Mouse (Mus musculus) liver, embryonic 15.5 days (tissue): ENCODE measurements at regions not wholly inside any gene's neighbourhood (a gene's known extent, or its start where the extent isn't known, plus 50 kb on each side); places are given as distances from the start of the nearest gene placed in this dataset.
"Not testable (repeated sequence)": the region's sequence is repeated elsewhere in the genome, so short reads cannot be mapped to it uniquely, and the experiment has no call there.

Experiments
- ATAC-seq: fragments of 200-750 bp; cut with Nextera tagmentation; 2 replicates; pipeline ENCODE4 v1.8.0; 2017; ENCODE audit warnings: moderate number of reproducible peaks, mild to moderate bottlenecking, moderate library complexity; ENCODE audit not compliant: insufficient read depth
- H3K27ac ChIP-seq: fragments of 300-500 bp; sonication (generic); replicated peaks from 2 replicates; pipeline ENCODE4 v1.5.1; 2015; ENCODE audit warnings: mild to moderate bottlenecking, inconsistent platforms
- H3K27me3 ChIP-seq: fragments of 300-500 bp; sonication (generic); 2 replicates; pipeline ENCODE4 v1.6.1; 2015; ENCODE audit warnings: mild to moderate bottlenecking, inconsistent platforms
- H3K36me3 ChIP-seq: fragments of 300-500 bp; sonication (generic); replicated peaks from 2 replicates; pipeline ENCODE4 v1.6.1; 2015; ENCODE audit warnings: moderate library complexity, mild to moderate bottlenecking, inconsistent platforms
- H3K4me1 ChIP-seq: fragments of 300-500 bp; sonication (generic); replicated peaks from 2 replicates; pipeline ENCODE4 v1.6.1; 2015; ENCODE audit warnings: inconsistent platforms
- H3K4me2 ChIP-seq: fragments of 300-500 bp; sonication (generic); 2 replicates; pipeline ENCODE4 v1.6.1; 2015; ENCODE audit warnings: moderate library complexity, mild to moderate bottlenecking, inconsistent platforms
- H3K4me3 ChIP-seq: fragments of 300-500 bp; sonication (generic); replicated peaks from 2 replicates; pipeline ENCODE4 v1.5.1; 2015; ENCODE audit warnings: mild to moderate bottlenecking, inconsistent platforms
- H3K9ac ChIP-seq: fragments of 300-500 bp; sonication (generic); 2 replicates; pipeline ENCODE4 v1.6.1; 2015; ENCODE audit warnings: moderate library complexity, mild to moderate bottlenecking, inconsistent platforms
- H3K9me3 ChIP-seq: fragments of 300-500 bp; sonication (generic); replicated peaks from 2 replicates; pipeline ENCODE4 v1.6.1; 2016; ENCODE audit warnings: inconsistent platforms
- WGBS: fragments of 180-500 bp; shearing (Covaris S2); methylation state at CpG from one replicate; pipeline ENCODE4 v1.1.7; 2015; ENCODE audit warnings: mixed read lengths; ENCODE audit not compliant: insufficient replicate concordance; 5-methylcytosine and 5-hydroxymethylcytosine counted together

- H3K9me3 ChIP-seq = no peaks in the 10 kb centered on the region
- no peaks in the 10 kb centered on the region for H3K4me1 ChIP-seq
- no peak overlapping the region for H3K9ac ChIP-seq
- no peaks in the 10 kb centered on the region for H3K27me3 ChIP-seq
- H3K36me3 ChIP-seq = no peaks in the 10 kb centered on the region
- 47% methylated on average over 8 of the region's 8 CpGs for WGBS
- H3K4me3 ChIP-seq = no peak overlapping the region
- H3K4me2 ChIP-seq = no peak overlapping the region
- H3K27ac ChIP-seq = no peak overlapping the region
- ATAC-seq = no peak
These were observed 80.6 kb upstream of the Tcf12 start for GRCm38 (mm10) chr9:72192051-72192952.

GRCm38 (mm10) chr9:72192953-72193337, 81.3 kb upstream of the Tcf12 start:
- not testable (repeated sequence) for H3K4me1 ChIP-seq, H3K9me3 ChIP-seq, H3K27me3 ChIP-seq, H3K36me3 ChIP-seq, ATAC-seq, H3K27ac ChIP-seq, H3K4me2 ChIP-seq, H3K4me3 ChIP-seq, H3K9ac ChIP-seq
- 68% methylated on average over 1 of the region's 1 CpGs for WGBS

GRCm38 (mm10) chr9:72195348-72195747, 79.3 kb upstream of the Zfp280d start:
- no peak overlapping the region for H3K4me3 ChIP-seq
- no peaks in the 10 kb centered on the region for H3K36me3 ChIP-seq
- H3K4me2 ChIP-seq = no peak overlapping the region
- 35% methylated on average over 3 of the region's 3 CpGs for WGBS
- no peak overlapping the region for H3K9ac ChIP-seq
- H3K27ac ChIP-seq = no peak overlapping the region
- no peaks in the 10 kb centered on the region for H3K27me3 ChIP-seq
- H3K9me3 ChIP-seq = no peaks in the 10 kb centered on the region
- no peaks in the 10 kb centered on the region for H3K4me1 ChIP-seq
- no peak for ATAC-seq

- Histone ChIP-seq H3K27me3 (no peaks in the 10 kb centered on the region), H3K4me1 (no peaks in the 10 kb centered on the region), H3K9me3 (no peaks in the 10 kb centered on the region), H3K9ac (no peak overlapping the region), H3K36me3 (no peaks in the 10 kb centered on the region), H3K27ac (no peak overlapping the region), H3K4me2 (no peak overlapping the region), H3K4me3 (no peak overlapping the region)
- ATAC-seq = no peak
- WGBS = 66% methylated on average over 10 of the region's 10 CpGs
These were observed 77.9 kb upstream of the Zfp280d start for GRCm38 (mm10) chr9:72196626-72197330.

DNA sequence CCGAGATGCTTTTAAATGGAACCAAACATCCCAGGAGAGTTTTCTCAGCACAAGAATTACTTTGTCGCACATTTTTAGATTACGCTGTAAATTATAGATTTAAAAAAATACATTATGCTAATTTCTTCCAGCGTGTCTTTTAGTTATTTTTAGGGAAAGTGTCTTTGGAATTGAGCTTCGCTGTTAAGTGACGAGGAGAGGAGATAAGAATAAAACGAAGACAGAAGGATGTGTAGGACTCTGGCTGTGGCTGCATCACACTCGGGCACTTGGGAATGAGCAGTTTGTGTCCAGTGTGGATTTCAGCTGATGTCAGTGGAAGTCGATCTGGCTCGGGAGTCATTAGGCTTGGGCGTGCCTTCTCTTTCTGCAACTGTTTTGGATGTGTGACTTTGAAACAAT, 77.3 kb upstream of the Zfp280d start:
- Histone ChIP-seq H3K4me2 (no peak overlapping the region), H3K4me3 (no peak overlapping the region), H3K9ac (no peak overlapping the region), H3K9me3 (no peaks in the 10 kb centered on the region), H3K27ac (no peak overlapping the region), H3K4me1 (no peaks in the 10 kb centered on the region), H3K27me3 (no peaks in the 10 kb centered on the region), H3K36me3 (no peaks in the 10 kb centered on the region)
- no peak for ATAC-seq
- 69% methylated on average over 11 of the region's 11 CpGs for WGBS

DNA sequence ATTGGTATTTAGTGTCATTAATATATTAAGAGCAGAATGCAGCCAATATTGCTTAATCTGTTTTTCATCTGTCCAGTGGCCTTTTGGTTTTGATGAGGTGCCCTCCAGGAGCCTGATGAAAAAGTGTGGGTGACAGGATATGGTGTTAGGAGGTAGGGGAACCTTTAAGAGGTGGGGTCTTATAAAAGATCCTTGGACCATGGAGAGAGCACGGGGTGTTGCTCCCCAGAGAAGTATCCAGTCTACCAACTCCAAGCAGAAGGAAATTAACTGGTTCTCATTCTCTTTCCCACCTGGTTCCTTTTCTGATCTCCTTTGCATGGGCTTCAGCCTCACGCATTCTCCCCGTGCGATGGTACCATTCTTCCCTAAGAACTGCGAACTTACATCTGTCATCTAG, 75.7 kb upstream of the Zfp280d start:
- no peak overlapping the region for H3K9ac ChIP-seq
- H3K4me1 ChIP-seq = no peaks in the 10 kb centered on the region
- H3K4me3 ChIP-seq = no peak overlapping the region
- 80% methylated on average over 5 of the region's 5 CpGs for WGBS
- no peaks in the 10 kb centered on the region for H3K9me3 ChIP-seq
- H3K27me3 ChIP-seq = no peaks in the 10 kb centered on the region
- H3K27ac ChIP-seq = no peak overlapping the region
- no peak for ATAC-seq
- H3K4me2 ChIP-seq = no peak overlapping the region
- H3K36me3 ChIP-seq = no peaks in the 10 kb centered on the region

GRCm38 (mm10) chr9:72204357-72204905, 70.2 kb upstream of the Zfp280d start:
- Histone ChIP-seq H3K9me3 (no peaks in the 10 kb centered on the region), H3K27me3 (no peaks in the 10 kb centered on the region), H3K4me2 (no peak overlapping the region), H3K4me3 (no peak overlapping the region), H3K36me3 (no peaks in the 10 kb centered on the region), H3K4me1 (no peaks in the 10 kb centered on the region), H3K9ac (no peak overlapping the region), H3K27ac (no peak overlapping the region)
- no peak for ATAC-seq
- 65% methylated on average over 2 of the region's 2 CpGs for WGBS

GRCm38 (mm10) chr9:72205815-72206214, 68.8 kb upstream of the Zfp280d start:
- 77% methylated on average over 7 of the region's 7 CpGs for WGBS

DNA sequence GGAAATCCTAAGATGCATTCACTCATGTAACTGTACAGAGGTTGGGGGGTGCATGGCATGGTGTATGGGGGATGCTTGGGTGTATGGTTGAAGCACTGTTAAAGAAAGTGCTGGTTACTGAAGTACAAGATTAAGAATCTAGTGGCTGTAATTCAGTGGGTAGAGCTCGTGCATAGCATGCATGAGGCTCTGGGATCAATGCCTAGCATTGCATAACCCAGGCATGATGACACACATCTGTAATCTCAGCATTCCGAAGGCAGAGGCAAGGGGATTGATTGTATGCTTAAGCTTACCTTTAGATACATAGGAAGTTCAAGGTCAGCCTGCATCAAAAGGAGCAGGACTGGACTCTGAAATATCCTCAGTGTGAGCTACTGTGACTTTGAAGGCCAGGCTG, 67.7 kb upstream of the Zfp280d start:
- no peaks in the 10 kb centered on the region for H3K36me3 ChIP-seq
- H3K9ac ChIP-seq = no peak overlapping the region
- no peak overlapping the region for H3K4me2 ChIP-seq
- no peaks in the 10 kb centered on the region for H3K27me3 ChIP-seq
- no peak overlapping the region for H3K27ac ChIP-seq
- no peak for ATAC-seq
- no peaks in the 10 kb centered on the region for H3K9me3 ChIP-seq
- no peak overlapping the region for H3K4me3 ChIP-seq
- no peaks in the 10 kb centered on the region for H3K4me1 ChIP-seq
- 56% methylated on average over 2 of the region's 2 CpGs for WGBS

More at GRCm38 (mm10) chr9:72205815-72206214, 68.8 kb upstream of the Zfp280d start:
- no peak for ATAC-seq
- Histone ChIP-seq H3K9ac (no peak overlapping the region), H3K4me2 (no peak overlapping the region), H3K27ac (no peak overlapping the region), H3K9me3 (no peaks in the 10 kb centered on the region), H3K4me1 (no peaks in the 10 kb centered on the region), H3K36me3 (no peaks in the 10 kb centered on the region), H3K4me3 (no peak overlapping the region), H3K27me3 (no peaks in the 10 kb centered on the region)

DNA sequence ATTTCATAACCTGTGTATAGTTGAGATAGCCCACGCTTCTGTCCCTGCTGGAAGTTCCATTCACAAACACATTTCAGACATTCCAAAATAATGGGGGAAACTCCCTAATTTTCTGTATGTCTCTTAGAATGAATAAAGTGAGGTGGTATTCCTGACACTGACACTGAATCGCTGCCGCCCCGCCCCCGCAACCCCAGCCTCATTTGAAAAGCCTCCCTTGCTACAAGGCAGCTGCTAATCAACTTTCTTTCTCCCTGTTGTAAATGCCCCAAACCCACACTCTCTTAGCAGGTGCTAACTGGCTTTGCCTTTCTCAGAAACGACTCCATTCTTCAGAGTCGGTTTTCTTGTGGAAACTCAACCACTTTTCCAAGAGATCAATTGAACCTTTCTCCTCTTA, 66.4 kb upstream of the Zfp280d start:
- Histone ChIP-seq H3K4me2 (no peak overlapping the region), H3K4me1 (no peaks in the 10 kb centered on the region), H3K27ac (no peak overlapping the region), H3K4me3 (no peak overlapping the region), H3K27me3 (no peaks in the 10 kb centered on the region), H3K9me3 (no peaks in the 10 kb centered on the region), H3K9ac (no peak overlapping the region), H3K36me3 (no peaks in the 10 kb centered on the region)
- WGBS = 56% methylated on average over 7 of the region's 7 CpGs
- no peak for ATAC-seq

- WGBS = 63% methylated on average over 11 of the region's 11 CpGs
- no peak overlapping the region for H3K4me2 ChIP-seq
- H3K36me3 ChIP-seq = no peaks in the 10 kb centered on the region
- H3K27ac ChIP-seq = no peak overlapping the region
- no peak overlapping the region for H3K4me3 ChIP-seq
- no peak for ATAC-seq
- H3K4me1 ChIP-seq = no peaks in the 10 kb centered on the region
- H3K9me3 ChIP-seq = no peaks in the 10 kb centered on the region
- no peak overlapping the region for H3K9ac ChIP-seq
- H3K27me3 ChIP-seq = no peaks in the 10 kb centered on the region
These were observed 57.2 kb upstream of the Zfp280d start for GRCm38 (mm10) chr9:72217296-72218028.
